In the genomic region with DNA sequence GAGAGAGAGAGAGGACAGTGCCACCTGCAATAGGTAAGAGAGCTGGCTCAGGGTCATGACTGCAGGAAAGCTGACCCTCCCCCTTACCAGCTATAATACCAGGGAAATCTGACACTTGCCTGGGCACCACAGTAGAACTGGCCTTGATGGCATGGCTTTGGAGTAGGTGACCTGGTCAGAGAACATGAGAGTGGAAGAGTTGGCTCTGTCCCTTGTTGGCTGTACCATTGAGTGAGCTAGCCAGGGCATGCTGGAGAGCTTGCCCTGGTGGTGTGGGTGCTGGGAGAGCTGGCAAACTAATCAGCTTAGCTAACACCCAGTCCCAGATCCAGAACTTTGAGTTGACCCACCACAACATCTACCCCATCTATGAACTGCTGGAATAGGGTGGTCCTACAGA, we compare ENCODE assay signal across 16 mouse cellular contexts.
DNase-seq lines count a peak whose midpoint lies in the region; ATAC-seq and TF ChIP-seq lines count a peak whose summit lies in the region.
"Had no signal": no experiment of that assay in that cellular context is flagged by ENCODE, and none has a peak within 500 bp of the region (broad histone marks: within the 10 kb centered on the region; RNA-seq: fewer than 3 reads in every experiment).

No protein-coding gene starts in this region.

- H3K9ac ChIP-seq in heart, embryonic 11.5 days (ENCODE audit: low read depth, low read length) = no peak overlapping the region
- H3K9ac ChIP-seq: embryonic facial prominence, embryonic 13.5 days; forebrain, embryonic 12.5 days; heart, embryonic 12.5 days; hindbrain, embryonic 15.5 days had no signal

- H3K4me3 ChIP-seq in heart, embryonic 11.5 days (ENCODE audit: low read depth, low read length) = no peak overlapping the region
- peak overlapping the region; percentile 25; the same call in 1 of the 2 replicates for H3K4me3 ChIP-seq in testis, adult 2 months (ENCODE audit: control insufficient read depth, low read depth, low read length)
- H3K4me3 ChIP-seq: embryonic facial prominence, embryonic 13.5 days; forebrain, embryonic 12.5 days; heart, embryonic 12.5 days; hindbrain, embryonic 15.5 days had no signal

- peak; percentile 5 for DNase-seq in adrenal gland, adult 8-10 months
- no peak for DNase-seq in adrenal gland, adult 18-20 months (ENCODE audit: low spot score in 2 of 2)
- DNase-seq in heart, adult 11 months = peak; percentile 87
- DNase-seq in testis, postnatal 14 days (ENCODE audit: low spot score) = no peak
- no peak for DNase-seq in lung, postnatal 4 days
- DNase-seq: cerebellum, adult 8-10 months; gastrocnemius, postnatal 14 days; kidney, adult 2 months had no signal

- no peak overlapping the region for H3K27ac ChIP-seq in heart, embryonic 11.5 days (ENCODE audit: low read depth, low read length)
- no peak overlapping the region for H3K27ac ChIP-seq in testis, adult 2 months (ENCODE audit: control insufficient read depth, insufficient read depth, low read depth, low read length)
- H3K27ac ChIP-seq: embryonic facial prominence, embryonic 13.5 days; forebrain, embryonic 12.5 days; hindbrain, embryonic 15.5 days had no signal

- TF ChIP-seq POLR2A in testis, adult 2 months (IDR thresholded peaks at IDR 0.05; ENCODE audit: control insufficient read depth, low read depth, low read length) = no peak

- H3K36me3 ChIP-seq in heart, embryonic 11.5 days (ENCODE audit: control insufficient read depth, insufficient read depth, low read length) = no peaks in the 10 kb centered on the region
- no peaks in the 10 kb centered on the region for H3K36me3 ChIP-seq in testis, adult 2 months (ENCODE audit: control insufficient read depth, insufficient read depth, low read length)
- H3K36me3 ChIP-seq: embryonic facial prominence, embryonic 13.5 days; forebrain, embryonic 12.5 days; heart, embryonic 12.5 days; hindbrain, embryonic 15.5 days had no signal

- no peak overlapping the region for H3K4me2 ChIP-seq in heart, embryonic 11.5 days
- H3K4me2 ChIP-seq: embryonic facial prominence, embryonic 13.5 days; forebrain, embryonic 12.5 days; heart, embryonic 12.5 days; hindbrain, embryonic 15.5 days had no signal

- no peak for ATAC-seq in heart, embryonic 11.5 days (replicated peaks; ENCODE audit: insufficient number of reproducible peaks, low FRiP score, low TSS enrichment)
- ATAC-seq: forebrain, embryonic 16.5 days; intestine, embryonic 16.5 days had no signal

- no peaks in the 10 kb centered on the region for H3K27me3 ChIP-seq in heart, embryonic 11.5 days (ENCODE audit: control insufficient read depth, insufficient read depth, low read length)
- no peaks in the 10 kb centered on the region for H3K27me3 ChIP-seq in testis, adult 2 months (ENCODE audit: control insufficient read depth, insufficient read depth, low read length)
- H3K27me3 ChIP-seq: embryonic facial prominence, embryonic 13.5 days; forebrain, embryonic 12.5 days; heart, embryonic 12.5 days; hindbrain, embryonic 15.5 days had no signal

- no peak for TF ChIP-seq CTCF in testis, adult 2 months (IDR thresholded peaks at IDR 0.05; ENCODE audit: control insufficient read depth, insufficient read depth, insufficient replicate concordance, low read depth, low read length)

- H3K4me1 ChIP-seq in heart, embryonic 11.5 days (ENCODE audit: control insufficient read depth, insufficient read depth, low read length) = no peaks in the 10 kb centered on the region
- H3K4me1 ChIP-seq in testis, adult 2 months (ENCODE audit: control insufficient read depth, insufficient read depth, low read length) = no peaks in the 10 kb centered on the region
- H3K4me1 ChIP-seq: embryonic facial prominence, embryonic 13.5 days; forebrain, embryonic 12.5 days; heart, embryonic 12.5 days; hindbrain, embryonic 15.5 days had no signal

- H3K9me3 ChIP-seq in heart, embryonic 11.5 days (replicated peaks; ENCODE audit: control insufficient read depth, low read length) = no peaks in the 10 kb centered on the region
- H3K9me3 ChIP-seq: embryonic facial prominence, embryonic 13.5 days; forebrain, embryonic 12.5 days; heart, embryonic 12.5 days; hindbrain, embryonic 15.5 days had no signal

Comparison
In these comparisons a context has a peak if more than half of its experiments do, and no peak if none do; other contexts are left out.
1. DNase-seq: peak in adrenal gland, adult 8-10 months (single experiment) and heart, adult 11 months (single experiment); none in adrenal gland, adult 18-20 months (0 of 2), testis, postnatal 14 days (single experiment) and lung, postnatal 4 days (0 of 2).